Mouse (Mus musculus): ENCODE data around the gene Abhd8. TPM values are rescaled to one million over a fixed set of nuclear protein-coding genes. Genes with fewer than 3 reads are reported as not detected.

Gene Abhd8
- total RNA-seq, 1 experiment from 2014 or later = 2.2 TPM

DNA sequence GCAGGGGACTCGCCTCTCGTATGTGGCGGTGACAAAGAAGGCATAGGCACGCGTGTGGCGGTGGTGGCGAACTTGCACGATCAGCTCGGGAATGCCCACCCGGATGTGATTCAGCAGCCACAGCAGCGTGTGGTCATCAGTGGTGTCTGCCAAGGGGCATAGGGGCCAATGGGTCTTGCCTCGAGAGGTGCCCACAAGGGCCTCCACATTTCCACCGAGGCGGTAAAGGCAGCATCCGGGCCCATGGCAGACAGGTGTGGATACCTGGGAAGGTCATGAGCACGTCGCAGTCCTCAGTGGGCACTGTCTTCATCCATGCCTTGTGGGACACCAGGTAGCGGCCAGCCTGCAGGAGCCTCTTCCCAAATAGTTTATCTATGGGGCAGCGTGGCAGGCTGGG is 21.3 kb upstream of the Abhd8 start:
- no peak for ATAC-seq (replicated peaks; ENCODE audit: insufficient number of reproducible peaks, low FRiP score, low TSS enrichment, poor library complexity, severe bottlenecking)

DNA sequence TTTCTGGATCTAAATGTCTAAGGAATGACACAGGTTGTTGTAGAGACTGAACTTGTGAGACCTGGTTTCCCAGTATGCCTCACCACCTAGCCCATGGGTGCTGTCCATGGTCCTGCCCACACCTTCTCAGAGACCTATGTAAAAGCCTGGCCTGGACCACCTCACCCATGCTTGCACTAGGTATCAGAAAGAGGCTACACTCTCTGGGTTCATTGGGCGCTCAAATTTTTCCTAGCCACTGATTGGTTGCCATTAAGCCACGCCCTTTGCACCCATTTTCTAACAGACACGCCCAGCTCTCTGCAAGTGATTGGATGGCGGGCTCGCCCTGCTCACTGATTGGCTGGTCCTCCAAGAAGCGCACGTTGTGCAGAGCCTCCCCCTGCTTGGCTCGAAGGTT is 20.5 kb upstream of the Abhd8 start:
- ATAC-seq (replicated peaks; ENCODE audit: insufficient number of reproducible peaks, low FRiP score, low TSS enrichment, poor library complexity, severe bottlenecking) = no peak

DNA sequence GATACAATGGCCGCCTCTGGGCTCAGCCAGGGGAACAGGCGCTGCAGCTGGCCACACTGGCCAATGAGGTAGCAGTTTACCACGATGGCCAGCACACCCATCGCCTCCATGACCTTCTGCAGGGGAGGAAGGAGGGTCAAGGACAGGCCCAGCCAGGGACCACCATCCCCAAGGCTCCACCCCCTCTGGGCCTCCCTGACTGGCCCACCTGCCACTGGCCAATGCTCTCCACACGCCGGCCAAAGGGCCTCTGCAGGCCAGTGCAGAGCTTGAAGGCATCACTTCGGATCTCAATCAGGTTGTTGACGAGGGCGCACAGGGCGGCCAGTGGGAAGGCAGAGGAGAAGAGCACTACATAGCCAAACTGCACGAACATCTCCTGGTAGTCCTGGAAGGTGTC is 15.5 kb upstream of the Abhd8 start:
- no peak for ATAC-seq (replicated peaks; ENCODE audit: insufficient number of reproducible peaks, low FRiP score, low TSS enrichment, poor library complexity, severe bottlenecking)

DNA sequence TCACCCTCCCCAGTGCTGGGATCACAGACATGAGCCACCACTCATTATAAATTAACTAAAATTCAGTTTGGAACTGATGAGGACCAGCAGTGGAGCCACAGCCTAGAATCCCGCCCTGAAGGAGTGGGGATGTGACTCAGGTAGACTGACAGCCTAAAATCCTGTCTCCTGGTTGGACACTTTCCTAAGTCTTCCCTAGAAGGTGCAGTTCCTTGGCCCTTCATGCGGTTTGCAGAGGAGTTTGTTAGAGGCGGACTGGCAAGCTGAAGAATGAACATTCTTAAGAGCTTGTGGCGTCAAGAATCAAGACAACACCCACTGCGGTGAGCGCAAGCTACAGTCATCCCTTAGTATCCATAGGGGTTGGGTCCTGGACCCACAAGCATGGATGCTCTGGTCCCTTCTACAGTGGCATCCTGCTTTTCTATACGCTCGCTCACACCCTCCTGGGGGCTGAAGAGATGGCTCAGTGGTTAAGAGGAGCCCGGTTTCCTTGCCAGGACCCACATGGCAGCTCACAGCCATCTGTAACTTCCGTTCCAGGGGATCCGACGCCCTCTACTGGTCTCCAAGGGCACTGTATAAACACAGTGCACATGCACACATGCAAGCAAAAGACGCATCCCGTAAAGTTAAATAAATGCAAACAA is 13.9 kb upstream of the Abhd8 start:
- ATAC-seq (replicated peaks; ENCODE audit: insufficient number of reproducible peaks, low FRiP score, low TSS enrichment, poor library complexity, severe bottlenecking) = no peak

DNA sequence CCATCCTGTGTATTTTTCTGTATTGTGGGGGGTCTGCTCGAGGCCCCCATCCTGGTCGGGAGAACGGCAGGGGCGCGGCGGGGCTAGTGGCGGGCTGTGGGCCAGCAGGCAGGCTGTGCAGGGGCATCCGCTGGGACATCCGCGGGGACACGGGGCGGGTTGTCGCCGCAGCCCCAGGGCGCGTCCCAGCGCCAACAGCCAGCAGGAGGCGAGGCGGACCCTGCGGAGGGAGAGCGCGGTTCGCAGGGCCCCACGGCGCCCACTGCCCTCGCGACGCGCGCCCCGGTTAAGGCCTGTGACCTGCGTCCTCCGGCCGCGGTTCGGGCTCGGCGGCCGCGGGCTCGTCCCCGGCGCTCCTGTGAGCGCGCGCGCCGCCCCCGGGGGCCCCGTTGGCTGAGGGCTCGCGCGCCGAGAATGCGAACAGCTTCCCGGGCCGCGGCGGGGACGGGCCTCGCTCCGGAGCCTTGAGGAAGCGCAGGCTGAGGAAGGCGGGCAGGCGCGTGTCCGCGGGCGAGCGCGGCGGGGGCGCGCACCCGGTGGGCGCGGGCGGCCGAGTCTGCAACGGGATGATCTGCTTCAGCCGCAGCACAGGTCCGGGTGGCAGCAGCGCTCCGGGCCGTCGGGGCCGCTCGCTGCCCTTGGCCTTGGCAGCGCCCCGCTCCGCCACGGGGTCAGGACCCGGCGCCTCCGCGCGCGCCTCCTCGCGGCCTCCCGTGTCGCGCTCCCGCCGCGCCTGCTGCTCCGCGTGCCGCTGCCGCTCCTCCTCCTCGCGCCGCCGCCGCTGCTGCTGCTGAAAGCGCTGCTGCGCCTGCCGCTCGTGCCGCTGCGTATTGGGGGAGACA is 12.9 kb upstream of the Abhd8 start:
- no peak for ATAC-seq (replicated peaks; ENCODE audit: insufficient number of reproducible peaks, low FRiP score, low TSS enrichment, poor library complexity, severe bottlenecking)

DNA sequence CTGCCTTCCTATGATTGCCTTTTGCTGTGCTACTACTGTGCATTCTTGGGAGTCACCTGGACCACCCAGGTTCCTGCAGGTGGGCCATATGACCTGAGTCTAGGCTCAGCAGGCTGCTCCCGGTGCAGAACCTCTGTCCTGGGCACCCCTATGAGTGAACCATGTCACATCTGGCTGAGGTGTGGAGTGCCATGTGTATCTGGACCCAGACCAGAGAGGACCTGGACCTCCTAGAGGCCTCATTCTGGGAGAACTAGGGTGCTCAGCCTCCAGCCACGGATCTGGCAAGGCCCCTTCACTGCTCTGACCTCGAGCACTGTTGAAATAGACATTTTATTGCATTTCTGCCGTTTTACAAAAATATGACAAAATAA is 12.2 kb upstream of the Abhd8 start:
- no peak for ATAC-seq (replicated peaks; ENCODE audit: insufficient number of reproducible peaks, low FRiP score, low TSS enrichment, poor library complexity, severe bottlenecking)

DNA sequence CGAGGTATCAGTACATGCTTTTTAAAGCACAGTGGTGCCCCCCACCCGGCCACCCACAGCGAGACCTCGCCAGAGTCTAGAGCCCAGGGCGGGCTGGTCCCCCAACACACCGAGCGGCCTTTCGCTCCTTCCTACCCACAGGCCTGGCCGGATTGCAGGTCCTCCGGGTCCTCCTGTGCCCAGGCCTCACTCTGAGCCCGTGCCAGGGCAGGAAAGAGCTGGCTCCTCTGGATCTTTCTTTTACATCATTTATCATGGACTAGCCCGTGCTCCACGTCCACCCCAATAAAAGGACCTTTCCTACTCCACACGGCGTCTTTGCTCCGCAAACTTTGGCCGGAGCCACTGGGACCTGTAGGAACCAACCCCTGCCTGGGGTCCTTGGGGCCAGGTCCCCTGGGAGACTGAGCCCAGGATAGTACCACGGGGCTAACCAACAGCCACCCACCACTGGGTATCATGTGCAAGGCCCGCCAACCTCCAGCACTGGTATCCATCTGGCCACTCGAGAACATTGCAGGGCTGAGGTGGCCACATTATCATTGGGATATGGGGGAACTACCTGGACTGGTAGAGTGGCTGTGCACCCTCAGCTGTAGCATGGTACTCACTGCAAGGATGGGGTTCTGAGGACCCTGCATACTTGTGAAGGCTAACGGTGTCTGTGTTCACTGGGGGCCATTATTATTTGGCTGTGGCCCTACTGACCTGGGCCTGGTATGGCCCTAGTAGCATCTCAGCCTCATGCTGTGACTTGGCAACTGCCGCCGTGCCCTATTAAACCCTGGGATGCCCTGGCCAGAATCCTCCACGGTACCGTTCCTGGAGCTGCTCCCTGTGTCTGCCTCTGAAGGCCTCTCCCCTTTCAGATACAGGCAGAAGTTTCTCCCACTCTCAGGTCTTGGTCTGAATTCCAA is 11.6 kb upstream of the Abhd8 start:
- ATAC-seq (replicated peaks; ENCODE audit: insufficient number of reproducible peaks, low FRiP score, low TSS enrichment, poor library complexity, severe bottlenecking) = no peak

DNA sequence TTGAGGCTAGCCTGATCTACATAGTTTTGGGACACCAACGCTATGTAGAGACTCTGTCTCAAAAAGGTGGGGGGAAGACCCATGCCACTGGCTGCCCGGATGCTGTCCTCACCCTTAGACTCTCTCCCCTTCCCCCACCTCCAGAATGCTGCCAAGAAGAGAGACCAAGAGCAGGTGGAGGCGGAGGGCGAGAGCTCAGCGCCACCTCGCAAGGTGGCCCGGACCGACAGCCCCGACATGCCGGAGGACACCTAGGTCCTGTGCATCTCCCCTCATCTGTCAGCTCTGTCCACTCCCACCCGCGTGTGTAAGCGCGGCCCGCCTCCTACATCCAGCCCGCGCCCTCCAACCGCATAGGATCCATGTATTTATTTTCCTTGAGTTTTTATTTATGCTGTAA is 10.9 kb upstream of the Abhd8 start:
- no peak for ATAC-seq (replicated peaks; ENCODE audit: insufficient number of reproducible peaks, low FRiP score, low TSS enrichment, poor library complexity, severe bottlenecking)

DNA sequence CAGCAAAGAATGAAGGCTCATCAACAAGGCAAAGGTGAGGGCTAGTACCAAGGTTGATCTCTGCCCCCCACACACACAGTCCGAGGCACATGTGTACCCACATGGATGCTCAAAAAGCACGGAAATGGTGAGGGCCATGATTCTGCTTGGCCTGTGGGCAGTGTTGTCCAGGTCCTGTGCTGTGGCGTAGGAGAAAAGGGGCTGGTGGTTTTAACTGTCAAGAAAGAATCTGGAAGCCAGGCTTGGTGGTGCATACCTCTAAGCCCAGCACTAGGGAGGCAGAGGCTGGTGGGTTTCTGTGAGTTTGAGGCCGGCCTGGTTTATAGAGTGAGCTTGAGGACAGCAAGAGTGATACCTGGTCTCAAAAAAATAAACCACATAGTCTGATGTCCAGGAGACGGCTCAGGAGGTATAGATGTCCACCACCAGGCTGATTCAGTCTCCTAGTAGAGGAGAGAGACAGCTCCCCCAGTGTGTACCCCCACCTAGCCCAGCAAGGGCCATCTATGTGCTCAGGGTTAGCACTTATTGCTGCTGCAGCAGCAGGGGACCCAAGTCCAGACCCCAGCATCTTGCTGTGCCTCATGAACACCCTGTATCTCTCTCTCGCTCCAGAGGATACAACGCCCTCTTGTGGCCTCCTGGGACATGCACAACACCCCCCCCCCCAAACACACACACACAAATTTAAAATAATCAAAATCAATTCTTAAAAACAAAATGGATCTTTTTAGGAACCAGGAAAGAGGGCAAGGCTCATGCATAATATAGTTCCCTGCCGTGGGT is 9.3 kb upstream of the Abhd8 start:
- ATAC-seq (replicated peaks; ENCODE audit: insufficient number of reproducible peaks, low FRiP score, low TSS enrichment, poor library complexity, severe bottlenecking) = no peak

DNA sequence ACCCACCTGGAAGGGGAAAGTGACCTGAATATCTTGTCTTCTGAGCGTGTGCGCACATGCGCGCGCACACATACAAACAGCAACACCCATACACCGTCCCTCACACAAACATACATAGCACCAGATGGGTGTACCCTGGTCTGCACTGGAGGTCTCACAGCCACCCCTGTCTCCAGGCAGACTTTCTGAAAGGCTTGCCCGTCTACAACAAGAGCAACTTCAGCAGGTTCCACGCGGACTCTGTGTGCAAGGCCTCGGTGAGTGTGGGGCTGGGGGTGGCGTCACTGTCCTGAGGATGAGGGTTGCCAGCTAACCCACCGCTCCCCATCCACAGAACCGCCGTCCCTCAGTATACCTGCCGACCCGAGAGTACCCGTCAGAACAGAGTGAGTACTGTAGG is 8.4 kb upstream of the Abhd8 start:
- ATAC-seq (replicated peaks; ENCODE audit: insufficient number of reproducible peaks, low FRiP score, low TSS enrichment, poor library complexity, severe bottlenecking) = no peak

DNA sequence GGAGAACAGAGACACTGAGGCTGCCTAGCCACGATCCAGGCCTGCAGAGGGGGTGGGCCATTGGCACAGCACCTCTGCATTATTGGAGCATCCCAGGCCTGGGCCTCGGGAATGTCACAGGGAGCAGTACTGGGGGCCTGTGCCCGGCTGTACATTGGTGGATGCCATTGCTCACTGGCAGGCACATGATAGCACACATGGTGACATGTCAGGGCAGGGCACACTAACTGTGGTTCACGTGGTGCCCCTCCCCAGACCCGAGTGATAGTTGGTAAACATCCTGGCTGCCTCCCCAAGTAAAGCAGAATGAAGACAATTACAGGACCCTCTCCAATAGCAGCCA is 7.4 kb upstream of the Abhd8 start:
- no peak for ATAC-seq (replicated peaks; ENCODE audit: insufficient number of reproducible peaks, low FRiP score, low TSS enrichment, poor library complexity, severe bottlenecking)

DNA sequence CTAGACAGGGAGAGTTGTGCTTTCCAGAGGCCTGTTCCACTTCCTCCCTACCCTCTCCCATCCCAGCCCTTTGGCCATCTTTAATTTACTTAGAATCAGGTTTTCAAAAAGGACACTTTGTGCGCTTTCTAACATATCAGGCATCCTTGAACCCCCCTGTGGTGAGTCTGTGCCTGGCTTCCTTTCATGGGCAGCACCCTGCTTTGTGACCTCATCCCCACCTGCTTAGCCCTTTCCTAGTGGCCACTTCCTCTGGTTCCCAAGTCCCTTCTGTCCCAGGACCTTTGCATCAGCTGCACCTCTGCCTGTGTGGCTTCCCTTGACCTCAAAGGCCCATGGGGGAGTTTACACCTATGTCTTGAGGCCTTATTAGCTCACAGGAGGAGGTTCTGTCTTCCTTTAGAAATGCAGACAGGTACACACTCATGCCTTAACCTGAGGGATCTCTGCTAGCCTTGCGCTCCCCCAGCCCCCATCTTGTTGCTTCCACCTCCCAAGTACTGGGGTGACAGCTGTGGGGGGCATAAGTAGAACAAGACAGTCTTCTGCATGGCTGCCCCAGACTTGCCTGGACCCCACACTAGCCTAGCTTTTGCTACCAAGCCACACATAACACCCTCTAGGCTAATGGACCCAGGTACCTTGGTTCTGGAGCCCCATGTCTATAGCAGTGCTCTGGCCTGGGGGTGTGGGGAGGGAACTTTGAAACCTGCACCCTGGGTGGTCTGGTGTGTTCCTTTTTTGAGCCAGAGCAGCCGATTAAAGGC is 6.9 kb upstream of the Abhd8 start:
- ATAC-seq (replicated peaks; ENCODE audit: insufficient number of reproducible peaks, low FRiP score, low TSS enrichment, poor library complexity, severe bottlenecking) = no peak

DNA sequence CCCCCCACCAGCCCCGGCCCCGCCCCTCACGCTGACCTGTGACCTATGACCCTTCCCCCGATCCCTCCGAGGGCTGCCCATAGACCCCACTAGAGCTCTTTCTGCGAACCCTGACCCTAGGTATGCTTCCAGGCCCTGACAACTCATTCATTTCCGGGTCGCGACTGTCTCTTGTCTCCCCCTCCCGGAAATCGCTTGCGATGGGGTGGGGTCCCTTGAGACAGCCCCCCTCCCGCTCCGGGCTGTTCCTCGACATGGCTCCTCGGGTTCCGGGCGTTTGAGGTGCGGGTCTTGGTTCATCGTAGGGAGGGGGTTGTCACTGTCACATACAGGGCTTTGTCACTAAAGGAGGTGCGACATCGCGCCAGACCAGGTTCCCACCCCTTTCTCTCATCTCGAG is 6.0 kb upstream of the Abhd8 start:
- ATAC-seq (replicated peaks; ENCODE audit: insufficient number of reproducible peaks, low FRiP score, low TSS enrichment, poor library complexity, severe bottlenecking) = no peak

DNA sequence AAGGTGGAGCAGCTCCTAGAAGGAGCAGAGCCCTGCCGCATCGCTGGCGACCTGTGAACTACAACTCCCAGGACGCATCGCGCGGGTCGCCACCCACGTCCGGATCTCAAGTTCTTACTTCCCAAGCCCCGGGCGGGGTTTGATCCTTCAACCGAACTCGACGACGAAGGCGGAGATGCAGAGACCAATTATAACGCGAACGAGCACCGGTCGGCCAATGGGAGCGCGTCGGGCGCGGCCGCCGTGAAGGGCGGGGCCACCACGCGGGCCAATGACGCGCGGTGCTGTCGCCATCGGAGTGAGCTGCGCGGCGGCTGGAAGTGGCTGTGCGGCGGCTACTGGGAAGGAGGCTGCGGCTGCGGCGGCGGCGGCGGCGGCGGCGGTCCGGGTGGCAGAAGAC is 5.5 kb upstream of the Abhd8 start, which contains the start of gene Dda1:
TSS of gene Dda1 (plus strand) at position 284 of the 400 bp plus-strand sequence.
- ATAC-seq (replicated peaks; ENCODE audit: insufficient number of reproducible peaks, low FRiP score, low TSS enrichment, poor library complexity, severe bottlenecking) = peak; percentile 75

DNA sequence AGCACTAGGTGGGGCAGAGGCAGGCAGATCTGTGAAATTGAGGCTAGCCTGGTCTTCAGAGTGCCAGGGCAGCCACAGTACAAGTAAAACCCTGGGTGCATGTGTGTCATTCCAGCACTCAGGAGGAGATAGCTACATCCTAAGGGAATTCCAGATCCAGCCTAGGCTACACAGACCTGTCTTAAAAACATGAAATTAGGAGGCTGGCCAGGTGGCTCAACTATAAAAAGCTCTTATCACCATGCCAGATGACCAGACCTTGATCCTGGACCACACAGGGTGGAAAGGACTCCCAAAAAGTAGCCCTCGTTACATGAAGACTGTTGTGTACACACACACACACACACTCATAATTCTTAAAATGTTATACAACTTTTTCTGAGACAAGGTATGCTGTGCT is 4.5 kb upstream of the Abhd8 start:
- no peak for ATAC-seq (replicated peaks; ENCODE audit: insufficient number of reproducible peaks, low FRiP score, low TSS enrichment, poor library complexity, severe bottlenecking)

DNA sequence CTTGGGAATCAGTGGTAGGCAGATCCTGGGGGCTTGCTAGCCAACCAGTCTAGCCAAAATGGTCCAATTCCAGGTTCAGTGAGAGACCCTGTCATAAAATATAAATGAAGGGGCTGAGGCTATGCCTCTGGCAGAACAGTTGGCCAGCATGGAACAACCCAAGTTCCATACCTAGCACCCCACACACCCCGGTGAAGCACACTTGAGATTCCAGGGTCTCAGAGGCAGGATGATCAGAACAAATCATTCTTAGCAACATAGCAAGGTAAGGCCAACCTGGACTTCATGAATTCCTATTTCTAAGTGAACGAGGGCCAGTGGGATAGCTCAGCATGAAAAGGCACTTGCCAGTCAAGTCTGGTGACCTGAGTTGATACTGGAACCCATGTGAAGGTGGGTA is 3.7 kb upstream of the Abhd8 start:
- no peak for ATAC-seq (replicated peaks; ENCODE audit: insufficient number of reproducible peaks, low FRiP score, low TSS enrichment, poor library complexity, severe bottlenecking)

DNA sequence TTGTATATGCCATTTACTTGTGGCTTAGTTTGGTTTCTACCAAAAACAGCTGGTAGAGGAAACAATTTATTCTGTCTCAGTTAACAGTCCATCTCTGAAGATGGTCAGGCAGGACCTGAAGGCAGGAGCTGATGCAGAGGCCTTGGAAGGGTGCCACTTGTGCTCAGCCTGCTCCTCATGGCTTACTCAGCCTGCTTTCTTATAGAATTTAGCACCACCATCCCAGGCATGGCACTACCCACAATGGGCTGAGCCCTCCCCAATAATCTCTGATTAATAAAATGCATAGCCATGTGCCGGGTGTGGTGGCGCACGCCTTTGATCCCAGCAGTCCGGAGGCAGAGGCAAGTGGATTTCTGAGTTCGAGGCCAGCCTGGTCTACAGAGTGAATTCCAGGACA is 2.7 kb upstream of the Abhd8 start:
- no peak for ATAC-seq (replicated peaks; ENCODE audit: insufficient number of reproducible peaks, low FRiP score, low TSS enrichment, poor library complexity, severe bottlenecking)

DNA sequence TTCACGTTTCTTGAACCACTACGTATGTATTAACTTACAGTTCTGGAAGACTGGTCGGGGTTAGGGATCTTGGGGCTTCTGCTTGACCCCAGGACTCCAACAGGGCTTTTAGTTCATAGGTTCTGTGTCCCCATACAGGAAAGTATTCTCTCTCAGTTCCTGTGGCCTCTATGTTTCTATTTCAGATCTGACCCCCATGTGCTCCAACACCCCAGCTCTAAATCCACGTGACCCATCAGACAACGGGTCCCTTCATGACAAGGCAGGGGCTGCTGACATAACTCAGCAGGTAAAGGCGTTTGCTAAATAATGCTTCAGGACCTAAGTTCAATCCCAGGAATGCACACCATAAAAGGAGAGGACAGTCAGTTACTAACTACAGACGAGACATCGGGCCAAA is 2.3 kb upstream of the Abhd8 start:
- ATAC-seq (replicated peaks; ENCODE audit: insufficient number of reproducible peaks, low FRiP score, low TSS enrichment, poor library complexity, severe bottlenecking) = no peak

Measured in monocyte, adult 5-6 weeks (primary cell).